Mouse (Mus musculus) CH12.LX (cell line): ENCODE measurements at regions not wholly inside any gene's neighbourhood (a gene's known extent, or its start where the extent isn't known, plus 50 kb on each side); places are given as distances from the start of the nearest gene placed in this dataset.

Experiments
- MAX ChIP-seq: IDR thresholded peaks from 2 replicates; pipeline ENCODE4 v1.6.1; 2011; ENCODE audit warnings: low read length, improper control_type of control experiment
- TBP ChIP-seq: conservative IDR thresholded peaks from 2 replicates; pipeline ENCODE4 v1.6.1; 2011; ENCODE audit warnings: low read depth, low read length, improper control_type of control experiment

DNA sequence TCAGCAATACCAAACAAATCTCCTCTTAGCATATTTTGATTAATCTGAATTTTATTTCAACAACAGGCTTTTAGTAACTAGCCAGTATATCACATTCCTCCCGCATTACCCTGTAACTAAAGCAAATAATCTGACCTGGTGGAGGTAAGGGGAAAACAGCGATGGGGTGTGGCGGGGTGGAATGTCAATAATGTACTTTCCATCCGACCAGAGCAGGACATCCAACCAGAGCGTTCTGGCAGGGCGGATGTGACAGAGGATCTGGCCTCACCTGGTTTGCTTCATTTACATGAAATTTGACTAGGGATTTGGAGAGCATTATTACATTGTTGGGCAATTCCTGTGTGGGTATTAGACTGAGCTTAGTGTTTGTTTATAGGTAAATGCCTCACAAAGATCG, 106.2 kb upstream of the Serp2 start:
- TF ChIP-seq MAX (no peak), TBP (no peak)
